Mouse (Mus musculus): ENCODE measurements around the gene Mst1. TPM values are rescaled to one million over a fixed set of nuclear protein-coding genes. Genes with fewer than 3 reads are reported as not detected.

Mst1 gene
- polyA plus RNA-seq, 1 experiment from 2014 or later, result 0.72 TPM

DNA sequence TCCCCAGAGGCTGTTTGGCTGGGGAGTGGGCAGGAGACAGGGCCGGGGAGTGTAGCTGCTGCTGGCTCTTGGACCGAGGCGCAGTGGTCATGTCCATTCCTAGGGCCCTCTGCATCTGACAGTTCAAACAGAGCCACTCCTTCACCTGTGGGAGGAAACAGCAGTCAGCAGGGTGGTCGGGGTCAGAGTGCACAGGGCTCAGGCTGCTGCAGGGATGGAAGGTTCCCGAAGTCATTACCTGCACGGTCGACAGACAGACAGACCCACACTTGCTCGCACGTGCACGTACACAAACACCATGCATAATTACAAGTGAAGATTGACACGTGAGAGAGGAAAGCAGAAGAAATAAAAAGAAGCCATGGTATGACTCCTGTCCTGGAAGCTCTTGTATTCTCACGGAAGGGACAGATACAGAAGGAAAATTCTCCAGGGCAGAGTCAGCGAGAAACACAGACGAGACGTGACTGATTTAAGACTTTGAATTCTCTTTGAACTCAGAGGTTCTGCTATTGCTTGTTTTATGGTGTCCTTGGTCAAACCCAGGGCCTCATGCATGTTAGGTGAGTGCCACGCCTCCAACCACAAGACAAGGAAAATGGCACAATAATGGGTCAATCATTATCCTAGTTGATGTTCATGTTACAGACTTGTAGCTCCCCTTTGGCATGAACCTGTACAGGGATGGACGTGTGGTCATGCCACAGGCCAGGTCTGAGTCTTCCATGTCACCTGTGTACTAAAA lies 46.4 kb downstream of the Mst1 start:
- Histone ChIP-seq H3K4me1 (no peaks in the 10 kb centered on the region), H3K9ac (no peak overlapping the region), H3K4me2 (replicated peaks) (no peak overlapping the region), H3K27ac (no peak overlapping the region), H3K27me3 (no peaks in the 10 kb centered on the region), H3K36me3 (peaks cover 17% of the 10 kb centered on the region), H3K9me3 (replicated peaks) (no peaks in the 10 kb centered on the region), H3K4me3 (no peak overlapping the region)
- 85% methylated on average over 17 of the region's 17 CpGs for WGBS
- ATAC-seq (ENCODE audit: low FRiP score), result no peak

- WGBS, result 86% methylated on average over 11 of the region's 11 CpGs
- Histone ChIP-seq H3K4me3 (no peak overlapping the region), H3K27ac (no peak overlapping the region)
These were observed 48.0 kb downstream of the Mst1 start for GRCm38 (mm10) chr9:108128248-108128647.

GRCm38 (mm10) chr9:108129042-108129948 lies 49.1 kb downstream of the Mst1 start:
- no peak overlapping the region for H3K9ac ChIP-seq
- no peaks in the 10 kb centered on the region for H3K27me3 ChIP-seq
- H3K27ac ChIP-seq, result no peak overlapping the region
- peaks cover 15% of the 10 kb centered on the region for H3K36me3 ChIP-seq
- no peak overlapping the region for H3K4me2 ChIP-seq (replicated peaks)
- no peaks in the 10 kb centered on the region for H3K4me1 ChIP-seq
- no peaks in the 10 kb centered on the region for H3K9me3 ChIP-seq (replicated peaks)
- no peak for ATAC-seq (ENCODE audit: low FRiP score)
- 83% methylated on average over 13 of the region's 13 CpGs for WGBS
- no peak overlapping the region for H3K4me3 ChIP-seq

More at GRCm38 (mm10) chr9:108128248-108128647, 48.0 kb downstream of the Mst1 start:
- no peak overlapping the region for H3K4me2 ChIP-seq (replicated peaks)
- no peaks in the 10 kb centered on the region for H3K9me3 ChIP-seq (replicated peaks)
- peaks cover 15% of the 10 kb centered on the region for H3K36me3 ChIP-seq
- H3K9ac ChIP-seq, result no peak overlapping the region
- no peaks in the 10 kb centered on the region for H3K27me3 ChIP-seq
- no peaks in the 10 kb centered on the region for H3K4me1 ChIP-seq
- no peak for ATAC-seq (ENCODE audit: low FRiP score)

DNA sequence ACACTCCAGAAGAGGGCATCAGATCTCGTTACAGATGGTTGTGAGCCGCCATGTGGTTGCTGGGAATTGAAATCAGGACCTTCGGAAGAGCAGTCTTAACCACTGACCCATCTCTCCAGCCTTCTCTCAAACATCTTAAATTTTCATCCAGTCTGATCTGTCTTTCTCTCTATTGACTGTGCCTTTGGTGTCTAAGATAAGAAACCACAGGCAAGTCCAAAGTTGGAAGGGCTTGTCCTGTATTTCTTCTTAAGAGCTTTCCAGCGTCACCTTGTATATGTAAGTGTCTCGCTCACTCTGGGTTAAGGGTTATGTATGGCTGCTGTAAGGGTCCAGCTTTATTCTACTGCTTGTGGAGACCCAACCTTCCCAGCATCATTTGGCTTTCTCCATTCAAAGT lies 51.3 kb downstream of the Mst1 start:
- Histone ChIP-seq H3K4me3 (no peak overlapping the region), H3K27me3 (no peaks in the 10 kb centered on the region), H3K9ac (no peak overlapping the region), H3K4me2 (replicated peaks) (no peak overlapping the region), H3K36me3 (peaks cover 3% of the 10 kb centered on the region), H3K4me1 (no peaks in the 10 kb centered on the region), H3K27ac (no peak overlapping the region), H3K9me3 (replicated peaks) (no peaks in the 10 kb centered on the region)
- no peak for ATAC-seq (ENCODE audit: low FRiP score)
- WGBS, result 95% methylated on average over 5 of the region's 5 CpGs

GRCm38 (mm10) chr9:108132373-108132772 lies 52.1 kb downstream of the Mst1 start:
- Histone ChIP-seq H3K4me3 (no peak overlapping the region), H3K9ac (no peak overlapping the region), H3K4me2 (replicated peaks) (no peak overlapping the region), H3K36me3 (peaks cover 8% of the 10 kb centered on the region), H3K27ac (no peak overlapping the region), H3K4me1 (no peaks in the 10 kb centered on the region), H3K9me3 (replicated peaks) (no peaks in the 10 kb centered on the region), H3K27me3 (no peaks in the 10 kb centered on the region)
- WGBS, result 93% methylated on average over 3 of the region's 3 CpGs
- ATAC-seq (ENCODE audit: low FRiP score), result no peak

GRCm38 (mm10) chr9:108133478-108133877 lies 53.2 kb downstream of the Mst1 start:
- H3K9ac ChIP-seq, result 0 out of 2 replicates have a peak overlapping the region, but pooled peaks have one; percentile 27
- H3K4me2 ChIP-seq (replicated peaks), result no peak overlapping the region
- H3K27ac ChIP-seq, result no peak overlapping the region
- ATAC-seq (ENCODE audit: low FRiP score), result no peak
- no peaks in the 10 kb centered on the region for H3K9me3 ChIP-seq (replicated peaks)
- no peak overlapping the region for H3K4me3 ChIP-seq
- H3K4me1 ChIP-seq, result no peaks in the 10 kb centered on the region
- H3K27me3 ChIP-seq, result no peaks in the 10 kb centered on the region
- peaks cover 19% of the 10 kb centered on the region for H3K36me3 ChIP-seq
- 75% methylated on average over 1 of the region's 1 CpGs for WGBS

Small RNA genes within 50 kb of the gene (microRNA-seq; reads per million reads assigned to microRNA genes)
- gene Gm47303 (not detected), gene Mir7088 (not detected)

Other genes starting within 250 kb of the Mst1 start
- gene Rbm6, start 207.2 kb upstream of the Mst1 start, polyA plus RNA-seq (2016; fragmentation: Nextera tagmentation; extraction: Ambion mirVana), result 125 and 135 TPM in 2 replicates
- gene Mon1a, start 192.3 kb upstream of the Mst1 start, polyA plus RNA-seq (2016; fragmentation: Nextera tagmentation; extraction: Ambion mirVana), result 17.1 and 20.1 TPM in 2 replicates
- gene Mst1r, start 173.6 kb upstream of the Mst1 start, polyA plus RNA-seq (2016; fragmentation: Nextera tagmentation; extraction: Ambion mirVana), result 2.0 and 2.3 TPM in 2 replicates
- gene Actl11, start 152.0 kb upstream of the Mst1 start, polyA plus RNA-seq (2016; fragmentation: Nextera tagmentation; extraction: Ambion mirVana), result not detected in 2 replicates
- gene Camkv, start 144.8 kb upstream of the Mst1 start, polyA plus RNA-seq (2016; fragmentation: Nextera tagmentation; extraction: Ambion mirVana), result 7.3 and 7.9 TPM in 2 replicates
- 15.8 and 17.4 TPM in 2 replicates for gene Traip, start 130.3 kb upstream of the Mst1 start, polyA plus RNA-seq (2016; fragmentation: Nextera tagmentation; extraction: Ambion mirVana)
- gene Uba7, start 104.9 kb upstream of the Mst1 start, polyA plus RNA-seq (2016; fragmentation: Nextera tagmentation; extraction: Ambion mirVana), result 11.5 and 12.7 TPM in 2 replicates
- 3.2 and 3.3 TPM in 2 replicates for gene Gm20661, start 97.4 kb upstream of the Mst1 start, polyA plus RNA-seq (2016; fragmentation: Nextera tagmentation; extraction: Ambion mirVana)
- gene Inka1, start 94.6 kb upstream of the Mst1 start, polyA plus RNA-seq (2016; fragmentation: Nextera tagmentation; extraction: Ambion mirVana), result 51.0 and 52.6 TPM in 2 replicates
- 5.5 and 5.7 TPM in 2 replicates for gene Cdhr4, start 87.9 kb upstream of the Mst1 start, polyA plus RNA-seq (2016; fragmentation: Nextera tagmentation; extraction: Ambion mirVana)
- gene Gm20662, start 84.1 kb upstream of the Mst1 start, polyA plus RNA-seq (2016; fragmentation: Nextera tagmentation; extraction: Ambion mirVana), result 0.13 TPM in 1 of 2 replicates, not detected in the other
- 100 and 102 TPM in 2 replicates for gene Ip6k1, start 77.9 kb upstream of the Mst1 start, polyA plus RNA-seq (2016; fragmentation: Nextera tagmentation; extraction: Ambion mirVana)
- 21.9 and 25.0 TPM in 2 replicates for gene Gmppb, start 31.2 kb upstream of the Mst1 start, polyA plus RNA-seq (2016; fragmentation: Nextera tagmentation; extraction: Ambion mirVana)
- gene Amigo3, start 27.3 kb upstream of the Mst1 start, polyA plus RNA-seq (2016; fragmentation: Nextera tagmentation; extraction: Ambion mirVana), result 3.9 TPM in 2 replicates
- gene Rnf123, start 2.9 kb downstream of the Mst1 start, polyA plus RNA-seq (2016; fragmentation: Nextera tagmentation; extraction: Ambion mirVana), result 39.5 and 40.7 TPM in 2 replicates
- 54.3 and 58.6 TPM in 2 replicates for gene Apeh, start 14.2 kb downstream of the Mst1 start, polyA plus RNA-seq (2016; fragmentation: Nextera tagmentation; extraction: Ambion mirVana)
- 5.4 and 6.1 TPM in 2 replicates for gene Bsn, start 109.9 kb downstream of the Mst1 start, polyA plus RNA-seq (2016; fragmentation: Nextera tagmentation; extraction: Ambion mirVana)
- 74.7 and 80.4 TPM in 2 replicates for gene Dag1, start 183.5 kb downstream of the Mst1 start, polyA plus RNA-seq (2016; fragmentation: Nextera tagmentation; extraction: Ambion mirVana)
- gene Nicn1, start 210.0 kb downstream of the Mst1 start, polyA plus RNA-seq (2016; fragmentation: Nextera tagmentation; extraction: Ambion mirVana), result 79.1 and 81.7 TPM in 2 replicates
- gene Amt, start 216.4 kb downstream of the Mst1 start, polyA plus RNA-seq (2016; fragmentation: Nextera tagmentation; extraction: Ambion mirVana), result 22.1 and 25.9 TPM in 2 replicates
- gene Rhoa, start 225.7 kb downstream of the Mst1 start, polyA plus RNA-seq (2016; fragmentation: Nextera tagmentation; extraction: Ambion mirVana), result 332 and 340 TPM in 2 replicates
- gene Tcta, start 225.7 kb downstream of the Mst1 start, polyA plus RNA-seq (2016; fragmentation: Nextera tagmentation; extraction: Ambion mirVana), result 43.0 and 44.2 TPM in 2 replicates

Data from hindbrain, embryonic 12.5 days (tissue).